Mouse (Mus musculus) brain, embryonic 14.5 days (tissue): Measurements from ENCODE around the gene Irf2bp1. TPM values are rescaled to one million over a fixed set of nuclear protein-coding genes. Genes with fewer than 3 reads are reported as not detected.

ENCODE experiments used
- DNase-seq: peaks from one replicate; pipeline ENCODE4 v3.0.0-alpha.2; 2011; ENCODE audit warnings: low read depth
- CTCF ChIP-seq: fragments of 200-500 bp; IDR thresholded peaks from 2 replicates; pipeline ENCODE4 v1.5.1; 2012; ENCODE audit warnings: inconsistent platforms, mild to moderate bottlenecking, moderate library complexity, borderline replicate concordance; ENCODE audit not compliant: insufficient read depth, insufficient read length; ENCODE audit errors: extremely low read depth
- POLR2A ChIP-seq: fragments of 200-500 bp; IDR thresholded peaks from 2 replicates; pipeline ENCODE4 v1.6.1; 2012; ENCODE audit warnings: mild to moderate bottlenecking, inconsistent platforms, borderline replicate concordance; ENCODE audit not compliant: poor library complexity, insufficient read depth, insufficient read length, severe bottlenecking; ENCODE audit errors: extremely low read depth
- polyA plus RNA-seq: library from polyadenylated mRNA; depleted of rRNA; stranded (reverse); fragments of >200 nt; gene quantifications from 2 replicates; pipeline ENCODE4 v1.2.3, GENCODE M21; 2012

Gene Irf2bp1
- polyA plus RNA-seq, 1 experiment, result 54.6 TPM

DNA sequence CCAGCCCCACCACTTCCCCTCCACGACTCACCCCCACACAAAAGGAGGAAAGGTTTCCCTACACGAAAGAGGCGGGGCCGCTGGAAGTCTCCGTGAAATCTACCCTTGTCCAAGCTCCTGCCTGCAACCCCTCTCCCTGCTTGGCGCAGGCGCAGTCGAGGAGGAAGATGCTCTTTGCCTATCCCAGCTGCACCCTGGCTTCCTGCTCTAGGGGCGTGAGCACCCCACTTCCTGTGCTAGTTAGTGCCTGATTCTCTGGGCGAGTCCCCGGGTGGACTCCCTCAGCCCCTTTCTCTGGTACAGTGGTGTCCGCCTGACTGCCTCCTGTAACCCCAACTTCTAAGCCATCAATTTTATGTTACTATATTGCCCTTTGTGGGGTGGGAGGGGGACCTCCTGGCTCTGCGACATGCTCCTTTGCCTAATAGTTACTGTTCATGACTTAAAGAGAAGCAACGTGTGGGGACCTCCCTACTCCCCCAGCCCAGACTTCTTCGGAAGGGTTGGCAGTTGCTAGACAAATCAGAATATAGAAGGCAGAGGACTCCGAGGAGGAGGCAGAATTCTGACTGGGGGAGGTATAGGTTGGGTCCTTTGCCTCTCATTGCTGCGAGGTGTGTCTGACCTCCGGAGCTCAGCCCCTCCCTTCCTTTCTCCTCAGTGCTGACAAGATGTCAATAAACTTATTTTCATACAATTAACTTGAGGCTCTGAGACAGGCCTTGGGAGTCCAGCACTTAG, 2.6 kb upstream of the Irf2bp1 start:
- TF ChIP-seq CTCF, result no peak
- TF ChIP-seq POLR2A, result no peak
- DNase-seq, result peak; percentile 35

DNA sequence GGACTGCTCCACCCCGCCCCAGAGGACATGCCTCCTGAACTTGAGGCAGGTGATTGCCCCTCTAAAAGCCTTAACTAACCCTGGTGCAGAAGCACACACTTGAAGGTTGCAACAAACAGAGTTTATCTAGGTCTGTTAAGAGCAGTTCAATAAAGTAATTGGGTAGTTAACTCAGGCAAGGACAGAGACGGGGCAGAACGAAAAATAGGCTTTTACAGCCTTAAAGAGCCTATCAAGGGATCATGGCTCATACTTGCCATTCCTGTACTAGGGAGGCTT, 2.1 kb upstream of the Irf2bp1 start:
- DNase-seq, result no peak
- no peak for TF ChIP-seq CTCF
- no peak for TF ChIP-seq POLR2A

DNA sequence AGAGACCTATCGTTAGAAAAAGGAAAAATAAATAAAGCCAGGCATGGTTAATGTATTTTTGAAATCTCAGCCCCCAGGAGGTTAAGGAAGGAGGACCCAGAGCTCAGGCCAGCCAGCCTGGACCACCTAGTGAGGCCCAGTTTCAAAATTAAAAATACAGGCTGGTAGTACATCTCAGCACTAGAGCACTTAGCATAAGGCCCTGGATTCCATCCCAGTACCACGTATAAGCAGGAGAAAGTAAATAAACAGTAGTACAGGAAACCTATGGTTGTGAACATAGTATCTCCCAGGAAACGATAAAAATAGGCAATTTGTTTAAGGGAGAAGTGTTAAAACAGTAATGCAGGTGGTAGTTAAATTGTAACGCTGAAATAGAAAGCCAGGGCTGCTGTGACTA, 1.7 kb upstream of the Irf2bp1 start:
- no peak for DNase-seq
- TF ChIP-seq POLR2A, result no peak
- no peak for TF ChIP-seq CTCF

GRCm38 (mm10) chr7:19002848-19003498, 871 bp upstream of the Irf2bp1 start:
- peak; percentile 97 for DNase-seq
- TF ChIP-seq POLR2A (0 out of 2 replicates have a peak, but pooled peaks have one; percentile 21), CTCF (no peak)

DNA sequence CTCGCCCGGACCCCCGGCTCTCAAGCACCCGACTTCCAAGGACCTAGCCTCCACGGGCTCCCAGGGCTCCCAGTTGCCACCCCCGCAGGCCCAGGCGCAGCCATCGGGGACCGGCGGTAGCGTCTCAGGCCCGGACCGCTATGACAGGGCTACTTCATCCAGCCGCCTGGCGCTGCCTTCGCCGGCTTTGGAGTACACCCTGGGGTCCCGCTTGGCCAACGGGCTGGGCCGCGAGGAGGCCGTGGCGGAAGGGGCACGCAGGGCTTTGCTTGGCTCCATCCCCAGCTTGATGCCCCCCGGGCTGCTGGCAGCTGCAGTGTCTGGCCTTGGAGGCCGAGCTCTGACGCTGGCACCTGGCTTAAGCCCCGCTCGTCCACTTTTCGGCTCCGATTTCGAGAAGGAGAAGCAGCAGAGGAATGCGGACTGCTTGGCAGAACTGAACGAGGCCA, 811 bp downstream of the Irf2bp1 start:
- DNase-seq, result no peak
- TF ChIP-seq CTCF (no peak), POLR2A (no peak)

- TF ChIP-seq POLR2A (no peak), CTCF (no peak)
- DNase-seq, result no peak
These were observed 1.7 kb downstream of the Irf2bp1 start for GRCm38 (mm10) chr7:19005417-19006121.

- TF ChIP-seq POLR2A (no peak), CTCF (peak; percentile 99)
- peak; percentile 94 for DNase-seq
These were observed 2.6 kb downstream of the Irf2bp1 start for GRCm38 (mm10) chr7:19006476-19006875.

- no peak for TF ChIP-seq CTCF
- no peak for TF ChIP-seq POLR2A
- DNase-seq, result no peak
These were observed 3.5 kb downstream of the Irf2bp1 start for GRCm38 (mm10) chr7:19007026-19007977.

- no peak for TF ChIP-seq POLR2A
- no peak for TF ChIP-seq CTCF
- no peak for DNase-seq
These were observed 6.7 kb downstream of the Irf2bp1 start for GRCm38 (mm10) chr7:19010581-19010980.

DNA sequence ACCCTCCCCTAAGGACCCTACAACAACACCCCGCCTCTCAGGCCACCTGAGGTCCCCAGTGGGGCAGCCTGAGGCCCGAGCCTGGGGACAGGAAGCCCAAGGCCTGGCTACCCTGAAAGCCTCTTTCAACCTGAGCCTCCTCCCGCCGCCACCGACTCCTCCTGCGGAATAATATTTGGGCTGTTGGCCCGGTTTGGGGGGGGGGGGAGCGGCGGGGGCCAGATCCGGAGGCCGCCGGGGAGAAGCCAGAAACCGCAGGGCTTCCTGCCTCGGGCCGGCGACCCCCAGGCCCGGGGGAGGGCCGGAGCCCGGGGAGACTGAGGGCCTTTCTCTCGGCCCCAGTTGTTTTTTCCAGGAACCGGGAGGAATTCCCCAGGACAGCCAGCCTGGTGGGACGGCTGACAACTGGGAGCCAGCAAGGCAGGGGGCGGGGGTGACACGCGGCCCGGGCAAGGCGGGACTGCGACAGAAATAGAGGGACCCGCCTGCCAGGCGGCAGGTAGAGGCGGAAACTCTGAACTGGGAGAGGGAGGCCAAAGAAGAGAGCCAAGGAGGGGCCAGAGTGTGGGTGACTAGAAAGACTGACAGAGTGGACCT, 8.3 kb downstream of the Irf2bp1 start:
- TF ChIP-seq CTCF (no peak), POLR2A (no peak)
- DNase-seq, result no peak
